Comparison of ENCODE assay signal across 15 mouse cellular contexts in the genomic region with DNA sequence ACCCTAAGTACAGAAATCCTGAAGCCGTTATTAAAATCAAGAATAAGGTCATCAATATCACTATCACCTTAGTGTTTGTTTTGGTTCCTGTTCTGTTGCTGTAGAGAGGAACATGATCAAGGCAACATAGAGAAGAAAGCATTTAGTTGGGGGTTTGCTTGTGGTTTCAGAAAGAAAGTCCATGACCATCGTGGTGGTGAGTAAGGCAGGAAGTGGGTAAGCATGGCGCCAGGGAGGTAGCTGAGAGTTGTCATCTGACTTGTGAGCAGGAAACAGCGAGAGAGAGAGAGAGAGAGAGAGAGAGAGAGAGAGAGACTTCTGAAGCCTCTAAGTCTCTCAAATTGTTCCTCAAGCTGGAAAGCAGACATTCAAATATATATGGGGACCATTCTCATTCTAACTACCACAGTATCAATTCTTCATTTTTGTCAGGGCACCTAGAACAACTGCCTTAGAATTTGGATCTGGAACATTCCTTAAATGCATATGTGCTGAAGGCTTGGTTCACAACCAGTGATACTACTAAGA. TPM values are rescaled to one million over a fixed set of nuclear protein-coding genes. Genes with fewer than 3 reads are reported as not detected.
A peak's percentile ranks its signal among the peaks of the same experiment; 100 is the strongest.
DNase-seq lines count a peak whose midpoint lies in the region; ATAC-seq and TF ChIP-seq lines count a peak whose summit lies in the region.
"Had no signal": no experiment of that assay in that cellular context is flagged by ENCODE, and none has a peak within 500 bp of the region (broad histone marks: within the 10 kb centered on the region; RNA-seq: fewer than 3 reads in every experiment).

No protein-coding gene starts in this region.

- H3K27me3 ChIP-seq in lung, postnatal 0 days (replicated peaks; ENCODE audit: insufficient read depth, low read length): no peaks in the 10 kb centered on the region
- H3K27me3 ChIP-seq: hindbrain, embryonic 12.5 days; liver, embryonic 13.5 days; midbrain, embryonic 12.5 days had no signal

- H3K9ac ChIP-seq in lung, postnatal 0 days (replicated peaks; ENCODE audit: low read depth): no peak overlapping the region
- H3K9ac ChIP-seq: hindbrain, embryonic 12.5 days; liver, embryonic 13.5 days; midbrain, embryonic 12.5 days had no signal

- no peaks in the 10 kb centered on the region for H3K4me1 ChIP-seq in lung, postnatal 0 days (ENCODE audit: insufficient read depth, low read depth, low read length)
- H3K4me1 ChIP-seq: heart, embryonic 10.5 days; hindbrain, embryonic 12.5 days; midbrain, embryonic 12.5 days had no signal

- H3K36me3 ChIP-seq in lung, postnatal 0 days (ENCODE audit: insufficient read depth, low read length): no peaks in the 10 kb centered on the region
- H3K36me3 ChIP-seq: heart, embryonic 10.5 days; hindbrain, embryonic 12.5 days; liver, embryonic 13.5 days; midbrain, embryonic 12.5 days had no signal

- no peak overlapping the region for H3K27ac ChIP-seq in lung, postnatal 0 days (ENCODE audit: low read length)
- H3K27ac ChIP-seq: heart, embryonic 10.5 days; hindbrain, embryonic 12.5 days; liver, embryonic 13.5 days; midbrain, embryonic 12.5 days had no signal

- no peak overlapping the region for H3K4me2 ChIP-seq in lung, postnatal 0 days (replicated peaks; ENCODE audit: low read depth, low read length)
- H3K4me2 ChIP-seq: hindbrain, embryonic 12.5 days; liver, embryonic 13.5 days; midbrain, embryonic 12.5 days had no signal

- no peaks in the 10 kb centered on the region for H3K9me3 ChIP-seq in lung, postnatal 0 days (ENCODE audit: low read length)
- H3K9me3 ChIP-seq: heart, embryonic 10.5 days; hindbrain, embryonic 12.5 days; liver, embryonic 13.5 days; midbrain, embryonic 12.5 days had no signal

- no peak for TF ChIP-seq EP300 in lung, postnatal 0 days (IDR thresholded peaks at IDR 0.05)

- H3K4me3 ChIP-seq in lung, postnatal 0 days (ENCODE audit: low read depth, low read length): no peak overlapping the region
- H3K4me3 ChIP-seq: heart, embryonic 10.5 days; hindbrain, embryonic 12.5 days; liver, embryonic 13.5 days; midbrain, embryonic 12.5 days had no signal

- no peak for ATAC-seq in lung, postnatal 0 days

- WGBS in lung, postnatal 0 days: 57% methylated on average over 4 of the region's 4 CpGs

- peak; percentile 31 for DNase-seq in lung, postnatal 25 days (ENCODE audit: low spot score)
- DNase-seq in lung, postnatal 0 days (ENCODE audit: low spot score): no peak
- peak; percentile 94 for DNase-seq in T-cell, adult 2 months (ENCODE audit: low spot score)
- peak; percentile 6 to 30 for DNase-seq in monocyte, adult 2 months (ENCODE audit: low read depth in 1 of 2, low spot score in 2 of 2)
- peak; percentile 63 for DNase-seq in thymus, postnatal 14 days
- no peak for DNase-seq in cerebellum, adult 8-10 months
- DNase-seq in left cerebral cortex, adult 11 months (ENCODE audit: low spot score): no peak
- DNase-seq in cerebellum, adult 9-11 months: no peak
- DNase-seq: adrenal gland, adult 2 months; cerebellum, adult 11 months; kidney, postnatal 14 days; liver, embryonic 13.5 days had no signal

- no peak for TF ChIP-seq CTCF in lung, postnatal 0 days (IDR thresholded peaks at IDR 0.05)

RNA-seq across cellular contexts. Expression of a gene that starts 10.9 kb away (rescaled TPM):
- polyA plus RNA-seq in lung, postnatal 0 days (2015; fragmentation: Nextera tagmentation; extraction: Ambion mirVana): 0.95 and 1.0 TPM in 2 replicates

RNA-seq across cellular contexts. Expression of a gene that starts 37.7 kb away (rescaled TPM):
- 126 and 140 TPM in 2 replicates for polyA plus RNA-seq in lung, postnatal 0 days (2015; fragmentation: Nextera tagmentation; extraction: Ambion mirVana)

Comparison
In these comparisons a context has a peak if more than half of its experiments do, and no peak if none do; other contexts are left out.
1. DNase-seq: peak in lung, postnatal 25 days (single experiment), T-cell, adult 2 months (single experiment), monocyte, adult 2 months (2 of 2) and thymus, postnatal 14 days (single experiment); none in lung, postnatal 0 days (single experiment), cerebellum, adult 8-10 months (single experiment), left cerebral cortex, adult 11 months (single experiment) and cerebellum, adult 9-11 months (single experiment).